ENCODE assay signal across 9 mouse cellular contexts in the genomic region with DNA sequence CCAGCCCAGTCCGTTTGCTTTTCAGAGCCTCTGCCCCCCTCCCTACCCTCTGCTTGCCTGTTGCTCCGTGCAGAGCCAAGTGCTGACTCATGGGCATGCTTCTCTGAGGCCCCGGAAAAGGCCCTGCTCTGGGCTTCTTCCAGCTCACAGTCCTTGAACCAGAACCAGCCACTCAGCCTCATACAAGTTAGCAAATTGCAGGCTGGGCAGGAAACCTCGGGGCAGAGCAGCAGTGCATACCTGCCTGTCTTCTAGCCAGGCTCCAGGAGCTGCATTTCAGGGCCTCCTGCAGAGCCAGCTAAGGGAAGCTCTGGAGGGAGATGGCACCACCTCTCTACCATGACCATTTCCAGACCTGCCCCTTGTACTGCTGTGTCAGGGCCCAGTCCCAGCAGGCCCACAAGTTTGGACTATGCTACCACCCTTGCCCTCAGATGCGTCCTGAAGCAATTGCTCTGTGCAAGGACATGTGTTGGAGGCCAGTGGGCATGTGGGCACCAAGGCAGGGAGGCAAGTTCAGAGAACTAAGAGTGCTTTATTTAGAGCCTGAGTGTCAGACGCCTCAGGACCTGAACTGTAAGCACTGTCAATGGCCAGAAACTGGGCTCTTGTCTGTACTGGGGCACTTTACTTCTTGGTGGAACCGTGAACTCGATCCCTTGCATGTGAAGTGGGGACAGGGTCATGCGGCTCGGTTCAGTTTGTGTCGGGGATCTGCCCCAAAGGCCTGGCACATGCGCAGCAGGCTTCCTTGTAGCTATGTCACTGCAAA. TPM values are rescaled to one million over a fixed set of nuclear protein-coding genes. Genes with fewer than 3 reads are reported as not detected.
A peak's percentile ranks its signal among the peaks of the same experiment; 100 is the strongest.
DNase-seq lines count a peak whose midpoint lies in the region; ATAC-seq and TF ChIP-seq lines count a peak whose summit lies in the region.
"Had no signal": no experiment of that assay in that cellular context is flagged by ENCODE, and none has a peak within 500 bp of the region (broad histone marks: within the 10 kb centered on the region; RNA-seq: fewer than 3 reads in every experiment).

No protein-coding gene starts in this region.

- H3K9me3 ChIP-seq in liver, embryonic 12.5 days (replicated peaks) = no peaks in the 10 kb centered on the region
- H3K9me3 ChIP-seq in liver, embryonic 11.5 days (ENCODE audit: control insufficient read depth, low read length) = no peaks in the 10 kb centered on the region
- H3K9me3 ChIP-seq in kidney, postnatal 0 days (replicated peaks; ENCODE audit: low read length) = no peaks in the 10 kb centered on the region
- H3K9me3 ChIP-seq in hindbrain, postnatal 0 days (ENCODE audit: low read length) = no peaks in the 10 kb centered on the region
- H3K9me3 ChIP-seq: limb, embryonic 12.5 days had no signal

- peaks cover 13% of the 10 kb centered on the region for H3K4me1 ChIP-seq in liver, embryonic 12.5 days
- no peaks in the 10 kb centered on the region for H3K4me1 ChIP-seq in liver, embryonic 11.5 days (replicated peaks; ENCODE audit: control insufficient read depth, insufficient read depth, low read length)
- no peaks in the 10 kb centered on the region for H3K4me1 ChIP-seq in kidney, postnatal 0 days (replicated peaks; ENCODE audit: insufficient read depth, low read length)
- no peaks in the 10 kb centered on the region for H3K4me1 ChIP-seq in hindbrain, postnatal 0 days (ENCODE audit: insufficient read depth, low read length)
- H3K4me1 ChIP-seq: limb, embryonic 12.5 days had no signal

- no peak overlapping the region for H3K9ac ChIP-seq in liver, embryonic 12.5 days
- H3K9ac ChIP-seq in liver, embryonic 11.5 days (ENCODE audit: low read depth, low read length) = no peak overlapping the region
- H3K9ac ChIP-seq in kidney, postnatal 0 days (ENCODE audit: low read depth, low read length) = no peak overlapping the region
- no peak overlapping the region for H3K9ac ChIP-seq in hindbrain, postnatal 0 days (replicated peaks; ENCODE audit: low read length)
- H3K9ac ChIP-seq: limb, embryonic 12.5 days had no signal

- no peaks in the 10 kb centered on the region for H3K27me3 ChIP-seq in liver, embryonic 12.5 days (replicated peaks)
- no peaks in the 10 kb centered on the region for H3K27me3 ChIP-seq in liver, embryonic 11.5 days (replicated peaks; ENCODE audit: control insufficient read depth, insufficient read depth, low read length)
- no peaks in the 10 kb centered on the region for H3K27me3 ChIP-seq in kidney, postnatal 0 days (ENCODE audit: insufficient read depth, low read length)
- no peaks in the 10 kb centered on the region for H3K27me3 ChIP-seq in hindbrain, postnatal 0 days (ENCODE audit: insufficient read depth, low read length)
- H3K27me3 ChIP-seq: limb, embryonic 12.5 days had no signal

- H3K79me2 ChIP-seq in macrophage (ENCODE audit: inconsistent target) = peaks cover 27% of the 10 kb centered on the region; the same call in 1 of the 2 replicates

- H3K4me3 ChIP-seq in liver, embryonic 12.5 days = no peak overlapping the region
- no peak overlapping the region for H3K4me3 ChIP-seq in liver, embryonic 11.5 days (ENCODE audit: low read depth, low read length)
- no peak overlapping the region for H3K4me3 ChIP-seq in kidney, postnatal 0 days (replicated peaks; ENCODE audit: low read depth, low read length)
- H3K4me3 ChIP-seq in macrophage (ENCODE audit: inconsistent target) = no peak overlapping the region
- no peak overlapping the region for H3K4me3 ChIP-seq in hindbrain, postnatal 0 days (ENCODE audit: low read length)
- H3K4me3 ChIP-seq: limb, embryonic 12.5 days had no signal

- WGBS in liver, embryonic 12.5 days (ENCODE audit: insufficient replicate concordance) = 61% methylated on average over 12 of the region's 12 CpGs
- 74% methylated on average over 12 of the region's 12 CpGs for WGBS in liver, embryonic 11.5 days
- WGBS in kidney, postnatal 0 days = 75% methylated on average over 12 of the region's 12 CpGs
- WGBS in macrophage (ENCODE audit: missing documents) = 54% methylated on average over 12 of the region's 12 CpGs
- WGBS in hindbrain, postnatal 0 days = 74% methylated on average over 12 of the region's 12 CpGs

- no peak overlapping the region for H3K4me2 ChIP-seq in liver, embryonic 12.5 days
- H3K4me2 ChIP-seq in liver, embryonic 11.5 days = no peak overlapping the region
- no peak overlapping the region for H3K4me2 ChIP-seq in kidney, postnatal 0 days (ENCODE audit: low read length)
- H3K4me2 ChIP-seq in hindbrain, postnatal 0 days (ENCODE audit: low read depth, low read length) = no peak overlapping the region
- H3K4me2 ChIP-seq: limb, embryonic 12.5 days had no signal

- peak; percentile 31; the same call in 1 of the 2 replicates for ATAC-seq in liver, embryonic 12.5 days
- no peak for ATAC-seq in liver, embryonic 11.5 days (replicated peaks; ENCODE audit: low FRiP score)
- peak; percentile 75 for ATAC-seq in kidney, postnatal 0 days (replicated peaks; ENCODE audit: low FRiP score, low read depth)
- no peak for ATAC-seq in hindbrain, postnatal 0 days

- H3K36me3 ChIP-seq in liver, embryonic 12.5 days = 0 out of 2 replicates have a peak, but pooled peaks cover 3% of the 10 kb centered on the region
- H3K36me3 ChIP-seq in liver, embryonic 11.5 days (ENCODE audit: control insufficient read depth, insufficient read depth, low read length) = peaks cover 5% of the 10 kb centered on the region; the same call in 1 of the 2 replicates
- H3K36me3 ChIP-seq in kidney, postnatal 0 days (ENCODE audit: insufficient read depth, low read length) = peaks cover 13% of the 10 kb centered on the region; the same call in 1 of the 2 replicates
- H3K36me3 ChIP-seq in macrophage (ENCODE audit: inconsistent target) = no peaks in the 10 kb centered on the region; the same call in 1 of the 2 replicates
- H3K36me3 ChIP-seq in hindbrain, postnatal 0 days (ENCODE audit: insufficient read depth, low read length) = no peaks in the 10 kb centered on the region

- DNase-seq in liver, embryonic 11.5 days (ENCODE audit: low spot score) = no peak
- peak; percentile 92 for DNase-seq in adrenal gland, adult 8-10 months
- DNase-seq in gastrocnemius, postnatal 10 days = peak; percentile 59
- DNase-seq in kidney, postnatal 0 days (ENCODE audit: low spot score) = peak; percentile 28
- peak; percentile 52 to 80 for DNase-seq in urinary bladder, postnatal 36 days (ENCODE audit: low spot score in 2 of 2)
- no peak for DNase-seq in hindbrain, postnatal 0 days (ENCODE audit: low spot score)

- no peak for TF ChIP-seq CTCF in kidney, postnatal 0 days (IDR thresholded peaks at IDR 0.05; ENCODE audit: low read depth)
- no peak for TF ChIP-seq CTCF in hindbrain, postnatal 0 days (IDR thresholded peaks at IDR 0.05; ENCODE audit: low read depth)

- H3K27ac ChIP-seq in liver, embryonic 12.5 days = no peak overlapping the region
- H3K27ac ChIP-seq in liver, embryonic 11.5 days (ENCODE audit: low read depth, low read length) = no peak overlapping the region
- peak overlapping the region; percentile 63 for H3K27ac ChIP-seq in kidney, postnatal 0 days
- H3K27ac ChIP-seq in macrophage = peak overlapping the region; percentile 60
- H3K27ac ChIP-seq in hindbrain, postnatal 0 days = no peak overlapping the region
- H3K27ac ChIP-seq: limb, embryonic 12.5 days had no signal

RNA-seq across cellular contexts. Expression of a gene that starts 5.9 kb away (rescaled TPM):
- polyA plus RNA-seq in liver, embryonic 12.5 days (2016; fragmentation: Nextera tagmentation; extraction: Ambion mirVana) = 0.11 and 0.12 TPM in 2 replicates
- polyA plus RNA-seq in liver, embryonic 11.5 days (2014; fragmentation: Nextera tagmentation; extraction: Ambion mirVana) = 0.10 and 0.16 TPM in 2 replicates
- 100 to 1,000 TPM in 1 of 4 experiments, 10 to 100 TPM in 3; 58.4 to 109 (median 76.4) TPM for total RNA-seq in adrenal gland, adult 8-10 months (2022)
- 1 to 10 TPM; 7.9 to 8.2 TPM for total RNA-seq in gastrocnemius, postnatal 10 days (2021)
- polyA plus RNA-seq in kidney, postnatal 0 days (2015; fragmentation: Nextera tagmentation; extraction: Ambion mirVana) = 3.9 and 4.5 TPM in 2 replicates
- 1 to 10 TPM in 24 of 26 experiments, under 1 TPM in 2; 0.67 to 3.8 (median 1.9) TPM for total RNA-seq in macrophage (2018; cell fraction: chromatin; rRNA removed)
- total RNA-seq in macrophage (2018; cell fraction: cytosol; rRNA removed) = under 1 TPM; 0.40 to 0.91 (median 0.64) TPM
- total RNA-seq in macrophage (2018; cell fraction: nucleus; rRNA removed) = 1 to 10 TPM in 22 of 26 experiments, under 1 TPM in 4; 0.55 to 2.4 (median 1.4) TPM
- 0.40 to 1.2 TPM (median 0.82 TPM) in 3 replicates for polyA plus RNA-seq in macrophage (2018)
- total RNA-seq in hindbrain, postnatal 0 days (2014; rRNA removed) = 2.9 and 3.6 TPM in 2 replicates
- polyA plus RNA-seq in hindbrain, postnatal 0 days (2015; fragmentation: Nextera tagmentation; extraction: Ambion mirVana) = 2.2 and 2.8 TPM in 2 replicates

RNA-seq across cellular contexts. Expression of a gene that starts 18.9 kb away (rescaled TPM):
- 7.4 and 8.4 TPM in 2 replicates for polyA plus RNA-seq in liver, embryonic 12.5 days (2016; fragmentation: Nextera tagmentation; extraction: Ambion mirVana)
- 14.2 and 15.6 TPM in 2 replicates for polyA plus RNA-seq in liver, embryonic 11.5 days (2014; fragmentation: Nextera tagmentation; extraction: Ambion mirVana)
- total RNA-seq in adrenal gland, adult 8-10 months (2022) = 10 to 100 TPM in 2 of 4 experiments, 1 to 10 TPM in 2; 7.9 to 11.6 (median 9.7) TPM
- 10 to 100 TPM in 1 of 2 experiments, 1 to 10 TPM in 1; 7.7 to 11.6 TPM for total RNA-seq in gastrocnemius, postnatal 10 days (2021)
- polyA plus RNA-seq in kidney, postnatal 0 days (2015; fragmentation: Nextera tagmentation; extraction: Ambion mirVana) = 15.9 and 17.2 TPM in 2 replicates
- 10 to 100 TPM in 21 of 26 experiments, 1 to 10 TPM in 5; 6.6 to 22.8 (median 16.6) TPM for total RNA-seq in macrophage (2018; cell fraction: chromatin; rRNA removed)
- total RNA-seq in macrophage (2018; cell fraction: cytosol; rRNA removed) = 1 to 10 TPM; 2.5 to 8.2 (median 5.0) TPM
- total RNA-seq in macrophage (2018; cell fraction: nucleus; rRNA removed) = 10 to 100 TPM in 16 of 26 experiments, 1 to 10 TPM in 10; 4.6 to 32.3 (median 11.4) TPM
- 6.6 to 13.8 TPM (median 6.9 TPM) in 3 replicates for polyA plus RNA-seq in macrophage (2018)
- 15.0 and 15.5 TPM in 2 replicates for total RNA-seq in hindbrain, postnatal 0 days (2014; rRNA removed)
- polyA plus RNA-seq in hindbrain, postnatal 0 days (2015; fragmentation: Nextera tagmentation; extraction: Ambion mirVana) = 21.0 and 21.2 TPM in 2 replicates

Comparison
In these comparisons a context has a peak if more than half of its experiments do, and no peak if none do; other contexts are left out.
1. ATAC-seq: peak in liver, embryonic 12.5 days (single experiment) and kidney, postnatal 0 days (single experiment); none in liver, embryonic 11.5 days (single experiment) and hindbrain, postnatal 0 days (single experiment).
2. H3K27ac ChIP-seq: peak in kidney, postnatal 0 days (single experiment) and macrophage (single experiment); none in liver, embryonic 12.5 days (single experiment), liver, embryonic 11.5 days (single experiment) and hindbrain, postnatal 0 days (single experiment).
3. DNase-seq: peak in adrenal gland, adult 8-10 months (single experiment), gastrocnemius, postnatal 10 days (single experiment), kidney, postnatal 0 days (single experiment) and urinary bladder, postnatal 36 days (2 of 2); none in liver, embryonic 11.5 days (single experiment) and hindbrain, postnatal 0 days (single experiment).